Mouse (Mus musculus) v-Abl transformed pro-B cells (cell line): ENCODE results near the gene Hnrnpd.

Experiments used
- in situ Hi-C, 2 experiments: fragments of 400-800 bp; cut with MboI; formaldehyde crosslinking; loops; one replicate each; pipeline ENCODE4 v1.15.1; 2025; ENCODE audit not compliant: unreplicated experiment in 2 of 2

Gene Hnrnpd

DNA sequence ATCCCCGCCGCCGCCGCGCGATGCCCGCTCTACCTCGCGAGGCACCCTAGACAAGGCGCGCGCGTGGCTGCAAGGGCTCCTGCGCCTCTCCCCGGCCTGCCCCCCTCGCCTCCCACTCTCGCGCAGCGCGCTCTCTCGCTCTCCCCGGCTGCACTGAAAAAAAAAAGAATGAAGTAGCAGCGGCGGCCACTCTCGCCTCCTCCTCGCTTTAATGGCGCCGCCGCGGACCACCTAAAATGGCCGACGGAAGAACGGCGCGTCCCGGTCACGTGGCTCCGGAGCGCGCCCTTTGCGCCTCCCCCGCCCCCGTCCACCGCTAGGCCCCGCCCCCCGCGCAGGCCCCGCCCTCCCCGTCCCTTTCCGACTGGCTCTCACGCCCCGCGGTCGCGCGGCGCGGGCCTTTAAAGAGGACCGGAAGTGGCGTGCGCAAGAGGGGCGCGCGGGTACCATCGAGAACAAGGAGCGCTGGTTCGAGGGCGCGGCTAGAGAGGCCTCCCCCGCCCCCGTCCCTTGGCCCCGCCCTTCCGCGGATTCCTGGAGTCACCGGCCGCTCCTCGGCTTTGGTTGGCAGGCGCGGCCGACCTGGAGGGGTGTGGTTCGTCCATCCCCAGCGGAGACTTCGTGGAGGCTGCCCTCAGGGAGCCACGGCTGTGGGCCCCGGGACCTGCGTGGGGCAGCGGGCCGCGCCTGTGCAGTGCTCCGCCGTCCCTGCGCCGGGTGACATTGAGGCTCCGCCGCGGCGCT lies at the start of gene Hnrnpd, which contains the start of gene 4930524J08Rik:
Gene Hnrnpd (minus strand): TSS at position 240 of the 744 bp plus-strand sequence.
Gene 4930524J08Rik (plus strand): TSS at position 363 of the 744 bp plus-strand sequence.
- in situ Hi-C loops, result no loop called here

GRCm38 (mm10) chr5:100024868-100025267 lies 46.1 kb upstream of the Hnrnpd start:
- in situ Hi-C loops, result loop anchor here in 1 of 2 experiments (25.0 kb wide), 1 partner anchor 787 kb away; the partner anchor contains the start of gene Abraxas1

GRCm38 (mm10) chr5:100024403-100024802 lies 45.7 kb upstream of the Hnrnpd start:
- in situ Hi-C loops, result no loop called here

DNA sequence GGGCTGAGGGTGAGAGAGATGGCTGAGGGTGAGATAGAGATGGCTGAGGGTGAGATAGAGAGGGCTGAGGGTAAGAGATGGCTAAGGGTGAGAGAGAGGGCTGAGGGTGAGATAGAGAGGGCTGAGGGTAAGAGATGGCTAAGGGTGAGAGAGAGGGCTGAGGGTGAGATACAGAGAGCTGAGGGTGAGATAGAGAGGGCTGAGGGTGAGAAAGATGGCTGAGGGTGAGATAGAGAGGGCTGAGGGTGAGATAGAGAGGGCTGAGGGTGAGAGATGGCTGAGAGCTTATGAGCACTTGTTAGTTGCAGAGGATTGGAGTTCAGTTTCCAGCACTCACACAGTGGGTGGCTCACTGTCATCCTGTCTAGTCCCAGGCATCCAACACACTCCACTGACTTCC lies 41.4 kb upstream of the Hnrnpd start:
- in situ Hi-C loops, result no loop called here

DNA sequence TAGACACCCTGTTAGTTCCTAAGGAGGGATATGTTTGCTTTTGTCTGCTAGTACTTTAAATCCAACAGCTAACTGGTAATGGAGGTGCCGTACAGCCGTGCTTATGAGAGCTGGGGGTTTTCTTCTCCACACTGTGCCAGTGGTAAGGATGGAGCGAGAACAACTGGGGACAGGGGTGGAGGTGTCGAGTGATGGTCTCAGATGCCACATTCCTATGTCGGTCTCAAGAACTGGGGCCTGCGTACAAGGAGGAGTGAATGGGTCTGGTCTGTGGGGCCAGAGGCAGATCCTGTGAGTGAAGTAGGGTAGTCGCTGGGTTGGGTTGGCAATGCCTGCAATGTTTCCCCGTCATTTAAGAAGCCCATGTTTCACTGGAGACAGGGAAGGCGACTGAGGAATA lies 33.9 kb upstream of the Hnrnpd start:
- in situ Hi-C loops, result no loop called here

DNA sequence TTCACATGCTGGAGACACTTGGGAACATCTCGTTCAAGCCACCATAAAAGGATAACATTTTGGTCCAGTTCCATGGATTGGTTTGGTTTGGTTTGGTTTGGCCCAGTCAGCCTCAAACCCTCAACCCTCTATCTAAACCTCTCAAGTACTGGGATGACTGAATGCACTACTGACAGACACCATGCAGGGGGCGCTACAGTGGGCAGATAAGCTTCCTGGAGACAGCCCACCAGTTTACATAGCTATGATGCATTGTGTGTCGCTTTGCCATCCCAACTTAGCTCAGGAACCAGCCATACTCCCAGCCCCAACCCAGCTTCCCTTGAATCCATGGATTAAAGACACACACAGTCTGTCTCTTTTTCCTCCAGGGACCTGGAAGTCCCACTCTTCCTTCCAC lies 29.7 kb upstream of the Hnrnpd start:
- in situ Hi-C loops, result no loop called here

DNA sequence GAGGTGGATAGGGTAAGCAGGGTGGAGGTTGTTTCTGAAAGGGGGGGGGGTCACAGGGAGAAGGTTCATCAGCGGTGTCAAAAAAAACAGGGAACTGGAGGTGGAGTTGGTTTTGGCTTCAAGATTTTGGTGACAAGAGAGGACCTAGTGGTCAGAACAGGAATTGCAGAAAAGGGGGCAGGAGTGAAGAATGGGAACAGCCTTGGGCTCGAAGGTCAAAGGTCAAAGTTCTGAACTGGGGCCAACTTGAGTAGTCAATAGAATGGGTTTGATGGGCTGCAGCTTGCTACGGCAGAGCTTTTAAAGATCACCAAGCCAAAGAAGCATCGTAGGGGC lies 28.3 kb upstream of the Hnrnpd start:
- in situ Hi-C loops, result no loop called here

DNA sequence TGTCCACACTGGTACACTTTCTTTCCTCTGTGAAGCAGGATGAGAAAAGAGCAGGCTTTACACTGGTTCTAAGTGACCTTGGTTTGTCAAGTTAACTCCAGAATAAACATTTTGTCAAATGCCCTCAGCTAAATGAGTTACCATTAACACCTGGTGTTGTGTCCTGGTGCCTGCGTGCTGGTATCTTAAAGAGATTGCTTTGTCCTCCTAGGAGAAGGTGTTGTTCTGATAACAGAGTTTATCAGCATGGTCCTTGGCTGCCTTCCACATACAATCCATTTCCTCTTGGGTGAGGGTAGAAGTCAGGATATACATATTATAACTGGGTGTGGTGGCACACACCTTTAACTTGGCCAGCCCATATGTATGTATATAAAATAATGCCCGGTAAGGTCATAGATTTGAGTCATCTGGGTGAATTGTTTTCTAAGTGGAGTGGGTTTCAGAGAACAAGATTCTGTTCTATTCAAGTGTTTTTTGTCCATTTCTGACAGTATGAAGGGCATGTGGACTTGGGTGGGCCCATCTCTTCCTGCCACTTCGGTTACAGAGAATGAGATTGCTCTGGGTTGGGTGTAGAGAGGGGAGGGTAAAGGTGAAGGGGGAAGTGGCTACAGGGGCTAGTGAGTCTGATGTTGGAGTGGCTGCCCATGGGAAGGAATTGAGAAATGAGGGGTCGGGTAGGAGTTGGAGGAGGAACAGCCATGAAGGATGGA lies 27.7 kb upstream of the Hnrnpd start:
- in situ Hi-C loops, result no loop called here

GRCm38 (mm10) chr5:100005896-100006295 lies 27.2 kb upstream of the Hnrnpd start:
- in situ Hi-C loops, result no loop called here

- in situ Hi-C loops, result no loop called here
These were observed 26.7 kb upstream of the Hnrnpd start for GRCm38 (mm10) chr5:100005431-100005830.

GRCm38 (mm10) chr5:100003895-100004294 lies 25.2 kb upstream of the Hnrnpd start:
- in situ Hi-C loops, result no loop called here

DNA sequence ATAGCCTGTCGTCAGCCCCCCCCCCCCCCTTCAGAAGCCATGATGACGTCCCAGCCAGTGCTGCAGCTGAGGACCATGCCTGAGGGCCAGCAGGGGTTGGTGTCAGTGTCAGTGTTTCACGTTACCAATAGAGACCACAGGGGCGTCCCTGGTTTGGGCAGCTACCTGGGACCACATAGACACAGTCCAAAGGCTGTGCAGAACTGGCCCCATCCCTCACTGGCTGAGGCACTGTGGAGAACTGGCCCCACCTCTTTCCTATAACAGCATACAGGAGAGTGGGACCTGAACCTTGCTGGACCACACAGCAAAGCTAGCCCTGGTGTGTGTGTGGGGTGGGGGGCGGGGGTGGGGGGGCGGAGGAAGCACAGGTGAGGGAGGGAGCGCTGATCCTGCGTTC lies 21.8 kb upstream of the Hnrnpd start:
- in situ Hi-C loops, result no loop called here

GRCm38 (mm10) chr5:100000048-100000447 lies 21.3 kb upstream of the Hnrnpd start:
- in situ Hi-C loops, result no loop called here

GRCm38 (mm10) chr5:99994680-99995079 lies 15.9 kb upstream of the Hnrnpd start:
- in situ Hi-C loops, result no loop called here

DNA sequence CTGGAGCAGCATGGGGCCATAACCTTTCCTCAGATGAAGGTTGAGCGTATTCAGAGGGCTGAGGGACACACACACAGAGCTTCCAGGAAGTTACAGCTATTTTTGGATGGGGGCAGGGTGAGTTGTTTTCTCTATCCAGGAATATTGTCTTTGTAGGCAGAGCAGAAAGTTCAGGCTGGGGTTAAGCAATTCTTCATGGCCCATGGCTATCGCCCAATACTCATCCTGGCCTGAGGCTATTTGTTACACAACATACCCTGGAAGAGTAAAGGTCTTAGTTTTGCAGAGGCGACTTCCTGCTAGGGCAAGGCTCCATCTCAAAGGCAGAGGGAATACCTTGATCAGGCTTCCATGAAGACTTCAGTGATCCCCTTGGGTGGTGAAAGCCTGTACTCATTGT lies 15.4 kb upstream of the Hnrnpd start:
- in situ Hi-C loops, result no loop called here

DNA sequence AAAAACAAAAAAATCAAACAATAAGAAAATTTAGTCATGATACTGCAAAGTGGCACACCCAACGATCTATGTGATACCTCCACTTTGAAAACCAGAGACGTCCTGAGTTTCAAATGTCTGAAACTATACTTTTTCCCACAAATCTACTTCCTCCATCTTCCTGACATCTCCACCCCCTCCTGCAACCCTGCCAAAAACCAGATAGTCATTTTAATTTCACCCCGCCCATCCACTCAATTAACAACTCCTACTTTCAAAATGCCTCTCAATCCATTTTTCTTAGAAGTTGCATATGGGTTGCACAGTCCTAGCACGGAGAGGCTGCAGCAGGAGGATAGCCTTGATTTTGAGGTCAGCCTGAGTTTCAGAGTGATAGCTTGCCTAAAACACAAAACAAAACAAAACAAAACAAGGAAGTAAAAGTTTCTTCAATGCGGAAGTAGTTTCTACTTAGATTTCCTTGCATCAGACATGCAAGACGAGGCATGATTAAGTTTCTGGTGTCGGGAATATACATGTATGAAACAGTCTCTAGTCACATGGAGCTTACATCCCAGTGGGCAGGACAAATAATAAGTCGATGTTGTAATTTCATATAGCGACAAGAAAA lies 4.8 kb upstream of the Hnrnpd start:
- in situ Hi-C loops, result loop anchor here (5.0 kb wide), 2 partner anchors 49 to 54 kb away; partner anchors contain the start of genes Enoph1 (in 1 of the 2) and Hnrnpdl (in 1 of the 2)

- in situ Hi-C loops, result no loop called here
These were observed 1.0 kb downstream of the Hnrnpd start for GRCm38 (mm10) chr5:99977516-99978301.

DNA sequence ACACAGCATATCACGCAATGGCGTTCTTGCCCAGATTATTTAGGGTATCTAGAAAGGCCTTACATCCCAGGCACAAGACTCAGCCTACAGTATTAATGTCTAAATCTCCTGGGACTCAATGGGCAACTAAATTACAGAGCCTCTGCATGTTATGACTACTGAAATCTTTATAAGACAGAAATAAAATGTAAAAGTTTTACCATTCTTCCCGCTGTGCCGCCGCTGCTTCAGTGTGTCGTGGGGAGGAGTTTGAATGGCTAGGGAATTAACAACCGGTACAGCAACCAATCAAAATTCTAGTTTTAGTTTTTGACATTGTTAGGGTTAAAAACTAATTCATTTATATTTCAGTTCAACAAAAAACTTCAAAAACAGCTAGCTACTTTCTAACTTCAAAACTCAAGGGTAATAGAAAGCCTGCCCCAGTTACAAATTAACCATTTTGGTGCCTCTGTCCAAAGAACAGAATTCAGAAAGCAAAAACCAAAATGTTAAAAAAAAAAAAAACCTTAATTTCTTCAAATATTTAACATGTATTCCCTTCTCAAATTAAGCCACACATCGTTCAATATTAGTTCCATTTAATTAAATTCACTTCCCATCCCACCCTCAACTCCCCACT lies 2.3 kb downstream of the Hnrnpd start:
- in situ Hi-C loops, result no loop called here

GRCm38 (mm10) chr5:99975776-99976175 lies 3.0 kb downstream of the Hnrnpd start:
- in situ Hi-C loops, result no loop called here

- in situ Hi-C loops, result no loop called here
These were observed 3.7 kb downstream of the Hnrnpd start for GRCm38 (mm10) chr5:99975061-99975460.
